Mouse (Mus musculus): Measurements from ENCODE around the gene Galm. TPM values are rescaled to one million over a fixed set of nuclear protein-coding genes. Genes with fewer than 3 reads are reported as not detected.

The Galm gene
- polyA plus RNA-seq, 1 experiment from 2014 or later = 7.5 TPM

DNA sequence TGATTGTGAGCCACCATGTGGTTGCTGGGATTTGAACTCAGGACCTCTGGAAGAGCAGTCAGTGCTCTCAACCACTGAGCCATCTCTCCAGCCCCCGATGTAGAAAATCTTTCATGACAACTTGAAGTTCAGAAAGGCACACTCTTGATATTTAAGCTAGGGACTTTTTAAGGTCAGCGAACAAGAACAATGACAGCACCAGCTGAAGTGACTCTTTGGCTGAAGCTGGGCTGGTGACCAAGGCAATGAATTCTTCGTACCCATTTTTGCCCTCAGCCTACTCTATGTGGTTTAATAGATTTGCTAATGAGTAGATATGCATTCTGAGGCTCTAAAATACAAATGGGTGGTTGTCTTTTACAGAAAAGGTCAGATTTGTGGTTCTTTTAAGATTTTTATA lies 6.9 kb upstream of the Galm start:
- H3K36me3 ChIP-seq (ENCODE audit: control insufficient read depth, insufficient read depth, low read length) = no peaks in the 10 kb centered on the region
- H3K9me3 ChIP-seq (replicated peaks; ENCODE audit: control insufficient read depth, low read length) = no peaks in the 10 kb centered on the region
- no peak overlapping the region for H3K27ac ChIP-seq (ENCODE audit: low read depth, low read length)
- 93% methylated on average over 3 of the region's 3 CpGs for WGBS (ENCODE audit: insufficient replicate concordance)
- no peak overlapping the region for H3K9ac ChIP-seq (ENCODE audit: low read depth, low read length)
- no peak for ATAC-seq (replicated peaks; ENCODE audit: insufficient number of reproducible peaks, low FRiP score, low TSS enrichment)
- no peak overlapping the region for H3K4me2 ChIP-seq
- no peak overlapping the region for H3K4me3 ChIP-seq (ENCODE audit: low read depth, low read length)
- no peaks in the 10 kb centered on the region for H3K4me1 ChIP-seq (ENCODE audit: control insufficient read depth, insufficient read depth, low read length)
- no peaks in the 10 kb centered on the region for H3K27me3 ChIP-seq (ENCODE audit: control insufficient read depth, insufficient read depth, low read length)

- ATAC-seq (replicated peaks; ENCODE audit: insufficient number of reproducible peaks, low FRiP score, low TSS enrichment) = no peak
- no peaks in the 10 kb centered on the region for H3K9me3 ChIP-seq (replicated peaks; ENCODE audit: control insufficient read depth, low read length)
- no peak overlapping the region for H3K4me2 ChIP-seq
- no peak overlapping the region for H3K9ac ChIP-seq (ENCODE audit: low read depth, low read length)
- WGBS (ENCODE audit: insufficient replicate concordance) = 78% methylated on average over 1 of the region's 1 CpGs
- H3K27ac ChIP-seq (ENCODE audit: low read depth, low read length) = no peak overlapping the region
- no peaks in the 10 kb centered on the region for H3K27me3 ChIP-seq (ENCODE audit: control insufficient read depth, insufficient read depth, low read length)
- no peak overlapping the region for H3K4me3 ChIP-seq (ENCODE audit: low read depth, low read length)
- H3K4me1 ChIP-seq (ENCODE audit: control insufficient read depth, insufficient read depth, low read length) = no peaks in the 10 kb centered on the region
- H3K36me3 ChIP-seq (ENCODE audit: control insufficient read depth, insufficient read depth, low read length) = no peaks in the 10 kb centered on the region
Measured at GRCm38 (mm10) chr17:80121833-80122232, 5.4 kb upstream of the Galm start.

- H3K4me3 ChIP-seq (ENCODE audit: low read depth, low read length) = no peak overlapping the region
- H3K9ac ChIP-seq (ENCODE audit: low read depth, low read length) = no peak overlapping the region
- 65% methylated on average over 5 of the region's 5 CpGs for WGBS (ENCODE audit: insufficient replicate concordance)
- no peaks in the 10 kb centered on the region for H3K9me3 ChIP-seq (replicated peaks; ENCODE audit: control insufficient read depth, low read length)
- H3K4me1 ChIP-seq (ENCODE audit: control insufficient read depth, insufficient read depth, low read length) = 0 out of 2 replicates have a peak, but pooled peaks cover 5% of the 10 kb centered on the region
- no peak overlapping the region for H3K27ac ChIP-seq (ENCODE audit: low read depth, low read length)
- ATAC-seq (replicated peaks; ENCODE audit: insufficient number of reproducible peaks, low FRiP score, low TSS enrichment) = no peak
- no peaks in the 10 kb centered on the region for H3K27me3 ChIP-seq (ENCODE audit: control insufficient read depth, insufficient read depth, low read length)
- H3K4me2 ChIP-seq = no peak overlapping the region
- H3K36me3 ChIP-seq (ENCODE audit: control insufficient read depth, insufficient read depth, low read length) = no peaks in the 10 kb centered on the region
Measured at GRCm38 (mm10) chr17:80124985-80125750, 2.1 kb upstream of the Galm start.

DNA sequence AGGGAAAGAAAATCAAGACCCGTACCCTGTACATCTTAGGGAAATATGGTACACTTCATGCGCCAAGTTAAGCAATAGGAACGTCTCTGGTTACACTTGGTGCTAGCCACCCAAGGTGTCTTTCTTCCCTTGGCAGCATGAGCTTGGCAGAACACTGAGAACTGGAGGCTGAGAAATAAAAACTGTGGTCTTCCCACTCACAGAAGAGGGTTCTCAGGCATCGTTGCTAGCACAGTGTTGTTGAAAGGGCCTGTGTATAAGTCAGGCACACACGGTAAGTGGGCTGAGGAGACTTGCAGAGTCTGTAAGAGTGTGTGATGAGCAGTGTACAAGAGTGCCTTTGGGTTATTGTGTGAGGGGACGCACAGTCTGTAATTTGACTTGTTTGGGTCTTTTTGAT lies 1.1 kb upstream of the Galm start:
- H3K4me3 ChIP-seq (ENCODE audit: low read depth, low read length) = no peak overlapping the region
- no peaks in the 10 kb centered on the region for H3K27me3 ChIP-seq (ENCODE audit: control insufficient read depth, insufficient read depth, low read length)
- H3K9ac ChIP-seq (ENCODE audit: low read depth, low read length) = no peak overlapping the region
- no peaks in the 10 kb centered on the region for H3K36me3 ChIP-seq (ENCODE audit: control insufficient read depth, insufficient read depth, low read length)
- no peaks in the 10 kb centered on the region for H3K9me3 ChIP-seq (replicated peaks; ENCODE audit: control insufficient read depth, low read length)
- H3K27ac ChIP-seq (ENCODE audit: low read depth, low read length) = no peak overlapping the region
- ATAC-seq (replicated peaks; ENCODE audit: insufficient number of reproducible peaks, low FRiP score, low TSS enrichment) = no peak
- H3K4me2 ChIP-seq = no peak overlapping the region
- WGBS (ENCODE audit: insufficient replicate concordance) = 83% methylated on average over 6 of the region's 6 CpGs
- H3K4me1 ChIP-seq (ENCODE audit: control insufficient read depth, insufficient read depth, low read length) = peaks cover 7% of the 10 kb centered on the region; the same call in 1 of the 2 replicates

DNA sequence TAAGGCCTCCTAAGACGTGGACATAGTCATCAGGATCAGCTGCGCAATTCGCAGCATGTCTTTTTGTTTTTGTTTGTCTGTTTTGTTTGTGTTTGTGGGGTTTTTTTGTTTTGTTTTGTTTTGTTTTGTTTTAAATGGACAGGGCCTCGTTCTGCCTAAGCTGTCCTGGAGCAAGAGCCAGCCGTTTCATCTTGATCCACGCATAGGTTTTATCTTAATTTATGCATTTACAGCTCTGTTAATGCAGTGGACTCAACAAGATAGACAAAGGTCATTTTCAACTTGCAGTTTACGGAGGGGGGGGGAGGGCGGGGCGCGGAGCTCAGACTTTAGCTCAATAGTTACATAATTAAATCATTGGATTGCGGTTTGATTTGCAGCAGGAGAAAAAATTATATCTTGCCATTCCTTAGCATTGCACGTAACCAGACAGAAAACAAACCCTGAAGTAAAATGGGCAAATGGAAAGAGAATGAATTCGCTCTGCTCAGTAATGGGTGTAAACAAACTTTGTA lies 1.3 kb downstream of the Galm start:
- Histone ChIP-seq H3K4me3 (ENCODE audit: low read depth, low read length) (no peak overlapping the region), H3K4me1 (ENCODE audit: control insufficient read depth, insufficient read depth, low read length) (peaks cover 11% of the 10 kb centered on the region; the same call in 1 of the 2 replicates), H3K4me2 (peak overlapping the region; percentile 77), H3K9me3 (replicated peaks; ENCODE audit: control insufficient read depth, low read length) (no peaks in the 10 kb centered on the region), H3K36me3 (ENCODE audit: control insufficient read depth, insufficient read depth, low read length) (no peaks in the 10 kb centered on the region), H3K27me3 (ENCODE audit: control insufficient read depth, insufficient read depth, low read length) (no peaks in the 10 kb centered on the region), H3K27ac (ENCODE audit: low read depth, low read length) (no peak overlapping the region), H3K9ac (ENCODE audit: low read depth, low read length) (no peak overlapping the region)
- WGBS (ENCODE audit: insufficient replicate concordance) = 84% methylated on average over 13 of the region's 13 CpGs
- no peak for ATAC-seq (replicated peaks; ENCODE audit: insufficient number of reproducible peaks, low FRiP score, low TSS enrichment)

GRCm38 (mm10) chr17:80129387-80129786 lies 2.1 kb downstream of the Galm start:
- H3K9me3 ChIP-seq (replicated peaks; ENCODE audit: control insufficient read depth, low read length) = no peaks in the 10 kb centered on the region
- no peaks in the 10 kb centered on the region for H3K36me3 ChIP-seq (ENCODE audit: control insufficient read depth, insufficient read depth, low read length)
- H3K4me2 ChIP-seq = no peak overlapping the region
- H3K27me3 ChIP-seq (ENCODE audit: control insufficient read depth, insufficient read depth, low read length) = no peaks in the 10 kb centered on the region
- ATAC-seq (replicated peaks; ENCODE audit: insufficient number of reproducible peaks, low FRiP score, low TSS enrichment) = no peak
- no peak overlapping the region for H3K9ac ChIP-seq (ENCODE audit: low read depth, low read length)
- 79% methylated on average over 4 of the region's 4 CpGs for WGBS (ENCODE audit: insufficient replicate concordance)
- peaks cover 11% of the 10 kb centered on the region; the same call in 1 of the 2 replicates for H3K4me1 ChIP-seq (ENCODE audit: control insufficient read depth, insufficient read depth, low read length)
- H3K4me3 ChIP-seq (ENCODE audit: low read depth, low read length) = no peak overlapping the region
- H3K27ac ChIP-seq (ENCODE audit: low read depth, low read length) = no peak overlapping the region

DNA sequence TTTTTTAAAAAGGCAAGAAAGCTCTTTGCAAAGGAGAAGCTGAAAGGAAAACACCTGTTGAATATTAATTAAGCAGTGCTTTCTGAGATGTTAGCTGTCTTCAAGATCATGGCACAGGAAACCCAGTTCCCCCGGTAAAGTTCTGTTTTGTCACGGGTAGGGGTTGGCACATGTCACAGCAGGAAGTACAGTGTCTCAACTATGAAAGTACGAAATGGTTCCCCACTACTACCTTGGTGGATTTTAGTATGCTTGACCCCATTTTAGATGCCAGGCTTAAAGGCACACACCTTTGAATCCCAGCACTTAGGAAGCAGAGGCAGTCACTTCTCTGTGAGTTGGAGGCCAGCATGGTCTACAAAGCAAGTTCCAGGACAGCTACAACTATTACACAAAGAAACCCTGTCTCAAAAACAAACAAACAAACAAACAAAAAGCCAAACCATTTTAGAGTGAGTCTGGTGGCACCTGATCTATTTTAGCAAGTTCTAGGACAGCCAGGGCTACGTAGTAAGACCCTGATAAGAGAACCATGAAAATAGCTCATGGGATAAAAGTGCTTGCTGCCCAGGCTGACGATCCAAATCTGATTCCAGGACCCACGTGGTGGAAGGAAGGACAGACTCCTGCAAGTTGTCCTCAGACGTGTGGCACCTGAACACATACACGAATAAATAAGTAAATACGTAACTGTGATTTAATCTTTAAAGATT lies 3.6 kb downstream of the Galm start:
- Histone ChIP-seq H3K4me1 (ENCODE audit: control insufficient read depth, insufficient read depth, low read length) (peaks cover 11% of the 10 kb centered on the region; the same call in 1 of the 2 replicates), H3K27me3 (ENCODE audit: control insufficient read depth, insufficient read depth, low read length) (no peaks in the 10 kb centered on the region), H3K4me2 (no peak overlapping the region), H3K9me3 (replicated peaks; ENCODE audit: control insufficient read depth, low read length) (no peaks in the 10 kb centered on the region), H3K9ac (ENCODE audit: low read depth, low read length) (no peak overlapping the region), H3K36me3 (ENCODE audit: control insufficient read depth, insufficient read depth, low read length) (no peaks in the 10 kb centered on the region), H3K4me3 (ENCODE audit: low read depth, low read length) (no peak overlapping the region), H3K27ac (ENCODE audit: low read depth, low read length) (no peak overlapping the region)
- 60% methylated on average over 9 of the region's 9 CpGs for WGBS (ENCODE audit: insufficient replicate concordance)
- no peak for ATAC-seq (replicated peaks; ENCODE audit: insufficient number of reproducible peaks, low FRiP score, low TSS enrichment)

DNA sequence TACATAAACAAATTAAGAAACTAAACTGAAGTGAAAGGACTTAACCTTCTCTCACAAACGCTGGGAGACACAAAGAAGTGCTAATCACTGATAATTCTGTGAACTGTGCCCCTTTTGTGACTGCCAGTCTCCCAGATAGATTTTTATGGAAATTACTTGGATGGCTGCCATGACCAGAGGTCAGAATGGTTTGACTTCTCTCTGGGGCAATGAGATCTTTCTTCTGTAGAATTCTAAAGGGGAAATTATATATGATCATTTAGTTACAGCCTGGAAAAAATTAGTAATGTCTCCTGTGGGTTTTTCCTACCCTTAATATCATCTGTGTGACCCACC lies 4.1 kb downstream of the Galm start:
- Histone ChIP-seq H3K4me3 (ENCODE audit: low read depth, low read length) (no peak overlapping the region), H3K27me3 (ENCODE audit: control insufficient read depth, insufficient read depth, low read length) (no peaks in the 10 kb centered on the region), H3K4me1 (ENCODE audit: control insufficient read depth, insufficient read depth, low read length) (peaks cover 11% of the 10 kb centered on the region; the same call in 1 of the 2 replicates), H3K36me3 (ENCODE audit: control insufficient read depth, insufficient read depth, low read length) (no peaks in the 10 kb centered on the region), H3K4me2 (no peak overlapping the region), H3K9me3 (replicated peaks; ENCODE audit: control insufficient read depth, low read length) (no peaks in the 10 kb centered on the region), H3K9ac (ENCODE audit: low read depth, low read length) (no peak overlapping the region), H3K27ac (ENCODE audit: low read depth, low read length) (no peak overlapping the region)
- no peak for ATAC-seq (replicated peaks; ENCODE audit: insufficient number of reproducible peaks, low FRiP score, low TSS enrichment)
- WGBS (ENCODE audit: insufficient replicate concordance) = 24% methylated on average over 1 of the region's 1 CpGs
